Mouse (Mus musculus) spleen, postnatal 4 days (tissue): ENCODE measurements around the gene Mrto4.
A peak's percentile ranks its signal among the peaks of the same experiment; 100 is the strongest.
"Not testable (repeated sequence)": the region's sequence is repeated elsewhere in the genome, so short reads cannot be mapped to it uniquely, and the experiment has no call there.

Experiments used
- DNase-seq, 2 experiments: peaks; one replicate each; pipeline ENCODE4 v3.0.0; 2022; ENCODE audit warnings: low spot score in 2 of 2

Gene Mrto4

DNA sequence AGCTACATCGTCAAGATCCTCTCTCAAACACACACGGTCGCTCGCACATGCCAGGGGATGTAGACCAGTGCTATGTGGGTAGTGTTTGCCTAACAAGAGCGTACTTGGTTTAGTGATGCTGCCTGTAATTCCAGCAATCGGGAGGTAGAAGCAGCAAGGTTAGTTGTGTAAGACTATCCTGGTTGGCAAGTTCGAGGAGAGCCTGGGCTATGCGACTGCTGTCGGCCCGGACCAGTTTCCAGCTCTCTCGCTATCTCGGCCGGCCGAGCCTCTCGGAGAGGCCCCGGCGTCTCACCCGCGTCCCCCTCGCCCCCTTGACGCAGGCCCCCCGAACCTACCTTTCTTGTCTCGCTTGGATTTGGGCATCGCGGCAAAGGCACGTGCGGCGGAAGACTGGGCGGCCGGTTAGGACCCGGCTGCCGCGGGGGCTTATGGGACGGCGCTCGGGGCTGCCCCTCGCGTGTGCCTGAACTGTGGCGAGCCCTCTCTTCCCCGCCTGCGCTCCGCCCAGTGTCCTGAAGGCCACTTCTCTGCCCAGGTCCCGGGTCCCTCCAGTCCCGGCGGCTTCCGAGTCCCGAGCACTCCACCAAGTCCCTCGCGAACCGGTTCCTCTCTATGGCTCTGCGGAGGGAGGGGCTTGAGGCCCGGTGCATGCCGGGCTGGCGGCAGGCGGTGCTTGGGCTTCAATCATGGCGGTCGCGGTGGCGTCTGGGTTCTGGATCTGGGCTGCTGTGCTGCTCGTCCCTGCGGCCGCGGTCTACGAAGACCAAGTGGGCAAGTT, at the start of gene Mrto4, which contains the start of the genes Emc1 and Ubr4:
Gene Mrto4 (minus strand): TSS at position 646 of the 781 bp plus-strand sequence.
Gene Emc1 (plus strand): TSS at position 657 of the 781 bp plus-strand sequence.
Gene Ubr4 (plus strand): TSS at position 679 of the 781 bp plus-strand sequence.
- DNase-seq = peak; percentile 83 to 93

DNA sequence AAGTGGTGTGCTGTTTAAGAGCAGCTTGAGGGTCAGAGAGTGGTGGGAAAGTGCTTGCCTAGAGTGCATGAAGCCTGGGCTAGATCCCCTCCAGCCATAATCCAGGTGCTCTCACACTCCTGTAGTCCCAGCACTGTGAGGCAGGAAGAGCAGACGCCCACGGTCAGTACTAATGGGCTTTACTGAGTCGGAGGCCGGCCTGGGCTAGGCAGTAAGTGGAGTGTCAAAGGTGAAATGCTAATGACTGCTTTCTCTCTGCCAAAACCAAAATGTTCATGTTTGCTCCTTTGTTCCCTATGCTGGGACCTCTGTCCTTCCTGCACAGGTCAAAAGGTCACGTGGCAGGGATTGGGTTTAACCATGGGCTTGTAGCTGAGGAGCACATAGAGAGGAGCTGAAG, 48.1 kb upstream of the Mrto4 start:
- no peak for DNase-seq

DNA sequence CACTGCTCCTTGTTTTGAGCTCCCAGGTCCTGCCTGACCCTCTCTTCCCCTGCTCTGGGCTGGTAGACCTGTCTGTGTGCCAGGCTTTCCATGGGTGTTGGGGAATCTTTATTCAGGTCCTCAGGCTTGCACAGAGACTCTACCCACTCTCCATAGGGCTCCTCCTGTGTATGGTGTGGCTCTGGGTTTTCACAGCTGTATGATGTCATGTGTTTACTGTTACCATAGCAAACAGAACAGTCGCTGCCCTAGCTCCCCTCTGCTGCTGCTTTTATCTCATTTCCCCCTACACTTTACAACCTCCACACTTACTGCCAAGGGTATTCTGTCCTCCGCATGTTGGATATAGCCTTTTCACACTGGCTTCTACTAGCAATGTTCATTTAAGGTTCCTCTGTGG, 43.1 kb upstream of the Mrto4 start:
- DNase-seq = no peak

DNA sequence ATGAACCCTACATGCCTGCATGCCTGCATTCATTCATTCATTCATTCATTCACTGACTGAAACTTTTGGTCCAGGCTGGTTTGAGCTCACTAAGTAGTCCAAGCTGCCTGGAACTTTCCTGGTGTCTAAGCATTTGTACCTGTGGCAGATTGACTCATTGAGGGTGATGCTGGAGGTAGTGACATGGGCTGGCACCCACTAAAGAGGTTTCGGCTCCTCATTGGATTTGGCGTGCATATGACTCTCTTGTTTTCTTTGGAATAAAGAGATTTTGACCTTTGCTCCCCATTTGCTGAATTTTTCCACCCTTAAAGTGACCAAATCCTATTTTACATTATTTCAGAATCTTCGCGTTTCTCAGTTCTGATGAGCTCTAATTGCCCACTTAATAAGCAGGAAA, 37.2 kb upstream of the Mrto4 start:
- DNase-seq = no peak

DNA sequence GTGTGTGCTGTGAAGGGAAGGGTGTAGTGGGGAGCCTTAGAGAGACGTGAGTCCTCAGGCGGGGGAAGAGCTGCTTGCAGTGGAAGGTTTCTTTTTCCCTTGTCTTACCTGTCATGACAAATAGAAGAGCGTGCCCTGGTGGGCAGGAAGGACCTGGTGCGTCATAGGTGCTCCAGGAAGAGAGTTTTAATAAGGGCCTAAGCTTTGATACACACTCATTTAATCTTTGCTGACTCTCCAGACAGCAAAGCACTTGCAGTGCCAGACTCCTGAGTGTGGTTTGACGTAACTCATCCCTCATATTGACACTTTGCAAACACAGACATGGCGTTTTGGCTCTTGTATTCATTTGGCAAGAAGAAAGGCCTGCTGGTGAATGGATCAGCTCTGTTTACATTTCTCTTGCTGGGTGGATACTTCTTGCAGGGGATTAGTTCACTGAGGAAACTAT, 34.5 kb upstream of the Mrto4 start:
- DNase-seq = no peak

DNA sequence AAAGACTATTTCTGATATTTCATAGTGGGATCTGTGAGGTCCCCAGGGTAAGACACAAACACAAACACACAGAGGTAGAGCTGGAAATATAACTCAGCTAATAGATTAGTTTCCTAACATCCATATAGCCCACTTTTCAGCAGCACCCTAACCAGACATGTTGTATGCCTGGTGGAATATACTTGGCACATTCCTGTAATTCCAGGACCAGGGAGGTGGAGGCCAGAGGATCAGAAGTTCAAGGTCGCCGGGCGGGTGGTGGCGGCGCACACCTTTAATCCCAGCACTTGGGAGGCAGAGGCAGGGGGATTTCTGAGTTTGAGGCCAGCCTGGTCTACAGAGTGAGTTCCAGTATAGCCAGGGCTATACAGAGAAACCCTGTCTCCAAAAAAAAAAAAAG, 33.5 kb upstream of the Mrto4 start:
- DNase-seq = not testable (repeated sequence)

DNA sequence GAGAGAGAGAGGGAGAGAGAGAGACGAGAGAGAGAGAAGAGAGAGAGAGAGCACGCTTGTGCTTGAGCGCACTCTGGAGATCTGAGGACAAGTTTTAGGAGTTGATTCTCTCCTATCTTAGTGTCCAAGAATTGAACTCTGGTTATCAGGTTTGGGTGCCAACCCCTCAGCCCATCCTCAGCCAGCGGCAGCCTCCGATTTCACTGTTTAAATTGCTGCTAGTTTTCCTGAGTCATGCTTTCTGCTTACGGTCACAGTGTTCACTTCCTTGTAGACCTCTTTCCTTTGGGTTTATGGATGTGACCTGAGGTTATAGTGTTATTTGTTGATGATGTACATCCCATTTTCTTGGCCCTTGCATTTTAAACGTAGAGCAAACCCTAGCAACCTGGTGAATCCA, 29.9 kb upstream of the Mrto4 start:
- DNase-seq = no peak

DNA sequence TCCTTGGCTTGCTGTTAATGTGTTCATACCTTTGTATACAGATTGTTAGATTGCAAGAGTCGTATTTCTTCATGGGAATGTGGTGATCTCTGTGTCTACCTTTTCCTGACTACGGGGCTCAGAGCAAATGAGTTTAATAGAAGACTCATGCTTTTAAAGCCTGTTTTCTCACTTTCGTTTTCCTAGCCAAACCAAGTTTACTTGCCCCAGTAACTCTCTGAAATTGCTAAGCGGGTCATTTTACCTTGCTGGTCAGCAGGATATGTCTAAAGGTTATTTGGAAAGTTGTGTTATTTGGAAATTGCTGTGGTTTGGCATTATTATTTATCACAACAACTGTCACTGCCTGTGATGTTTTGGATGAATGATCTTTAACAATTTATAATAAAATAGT, 29.1 kb upstream of the Mrto4 start:
- no peak for DNase-seq

DNA sequence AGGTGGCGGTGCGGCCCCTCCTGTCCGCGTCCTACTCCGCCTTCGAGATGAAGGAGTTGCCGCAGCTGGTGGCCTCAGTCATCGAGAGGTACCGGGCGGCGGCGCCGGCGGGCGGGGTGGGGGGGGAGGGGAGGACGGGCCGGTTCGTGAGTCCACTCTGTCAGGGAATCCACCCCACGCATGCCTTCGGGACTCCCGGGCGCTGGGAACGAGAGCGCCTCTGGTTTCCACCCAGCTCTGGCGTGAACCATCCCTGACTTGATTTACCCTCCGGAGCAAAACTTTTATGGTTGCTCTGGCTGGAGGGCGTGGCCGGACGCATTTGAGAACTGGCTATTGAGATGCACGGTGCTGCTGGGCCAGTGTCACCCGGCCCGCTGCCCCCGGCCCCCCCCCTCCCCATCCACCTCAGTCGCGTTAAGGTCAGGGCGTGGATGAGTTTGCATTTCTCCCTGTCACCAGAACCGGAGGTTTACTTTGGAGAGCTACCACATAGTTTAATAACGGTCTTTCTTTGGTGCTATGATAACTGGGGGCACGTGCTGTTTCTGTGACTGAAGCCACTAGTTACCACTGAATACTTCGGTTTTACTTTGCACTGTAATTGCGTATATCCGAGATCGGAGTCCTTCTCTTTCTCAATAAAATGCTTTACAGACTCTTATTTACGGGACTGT, 28.5 kb upstream of the Mrto4 start:
- peak in 1 of 2 experiments; percentile 42 for DNase-seq

DNA sequence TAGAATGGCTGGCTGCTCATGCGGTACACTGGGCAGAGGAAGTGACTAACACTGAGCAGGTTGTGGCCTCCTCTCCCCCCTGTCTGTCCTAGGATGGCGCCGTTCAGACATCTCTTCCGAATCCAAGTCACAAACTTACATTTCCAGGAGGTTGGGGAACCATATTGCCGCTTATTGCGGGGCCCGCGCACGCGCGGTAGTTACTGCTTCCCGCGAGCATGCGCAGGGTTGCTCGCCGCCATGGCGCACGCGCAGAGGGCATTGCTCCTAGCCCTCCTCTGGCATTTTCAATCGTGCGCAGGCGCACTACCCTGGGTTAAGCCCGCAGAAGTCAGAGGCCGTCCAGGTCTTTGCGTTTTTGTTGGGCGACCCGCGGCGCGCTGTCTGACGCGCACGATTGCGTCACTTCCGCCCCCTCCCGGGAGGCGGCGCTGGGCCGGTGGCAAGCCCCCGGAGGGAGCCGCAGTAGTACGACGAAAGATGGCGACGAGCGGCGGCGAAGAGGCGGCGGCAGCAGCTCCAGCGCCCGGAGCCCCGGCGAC, 27.9 kb upstream of the Mrto4 start:
- peak; percentile 99 to 100 for DNase-seq

DNA sequence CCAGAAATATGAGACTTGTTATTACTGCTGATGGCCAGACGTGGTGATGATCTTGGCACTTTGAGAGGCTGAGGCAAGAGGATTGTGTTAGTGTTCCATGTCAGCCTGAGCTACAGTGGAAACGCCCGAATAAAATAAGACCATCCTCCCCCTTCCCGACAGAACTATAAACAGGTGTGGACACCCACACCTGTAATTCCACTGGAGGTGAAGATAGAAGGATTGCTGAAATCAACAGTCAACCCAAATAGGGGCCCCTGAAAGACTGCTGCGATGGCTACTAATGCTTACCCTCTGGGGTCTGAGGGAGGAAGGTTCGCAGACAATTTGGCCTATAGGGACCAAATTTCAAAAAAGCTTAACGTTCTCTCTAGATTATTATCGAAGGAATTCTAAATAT, 27.3 kb upstream of the Mrto4 start:
- DNase-seq = no peak

DNA sequence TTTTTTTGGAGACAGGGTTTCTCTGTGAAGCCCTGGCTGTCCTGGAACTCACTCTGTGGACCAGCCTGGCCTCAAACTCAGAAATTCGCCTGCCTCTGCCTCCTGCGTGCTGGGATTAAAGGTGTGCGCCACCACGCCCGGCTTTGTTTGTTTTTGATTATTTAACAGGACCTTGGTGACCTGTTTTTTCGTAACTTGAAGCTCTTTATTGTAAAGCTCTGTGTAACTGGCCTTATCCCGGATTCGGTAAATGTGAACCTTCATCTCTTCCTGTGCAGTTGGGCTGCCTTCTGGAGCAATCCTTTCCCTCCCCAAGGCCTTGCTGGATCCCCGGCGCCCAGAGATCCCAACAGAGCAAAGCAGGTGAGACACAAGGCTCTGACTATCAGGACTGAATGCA, 21.2 kb upstream of the Mrto4 start:
- no peak for DNase-seq

DNA sequence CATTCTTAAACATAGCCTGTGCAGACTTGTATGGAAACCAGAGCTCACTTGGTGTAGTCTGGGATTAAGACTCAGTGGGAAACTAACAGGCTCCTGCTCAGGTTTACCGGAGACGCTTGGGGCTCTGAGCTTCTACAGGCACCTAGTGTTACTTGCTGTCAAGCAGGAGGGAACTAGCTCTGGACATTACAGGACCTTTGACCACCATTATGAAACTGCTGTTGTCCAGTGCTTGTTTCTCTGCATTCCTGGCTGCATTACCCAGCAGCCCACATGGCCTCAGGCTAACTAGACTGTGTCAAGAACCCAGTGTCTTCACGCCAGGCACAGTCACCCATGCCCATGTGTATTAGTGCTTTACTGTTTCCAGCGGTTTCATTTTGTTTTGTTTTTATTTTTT, 20.8 kb upstream of the Mrto4 start:
- no peak for DNase-seq

DNA sequence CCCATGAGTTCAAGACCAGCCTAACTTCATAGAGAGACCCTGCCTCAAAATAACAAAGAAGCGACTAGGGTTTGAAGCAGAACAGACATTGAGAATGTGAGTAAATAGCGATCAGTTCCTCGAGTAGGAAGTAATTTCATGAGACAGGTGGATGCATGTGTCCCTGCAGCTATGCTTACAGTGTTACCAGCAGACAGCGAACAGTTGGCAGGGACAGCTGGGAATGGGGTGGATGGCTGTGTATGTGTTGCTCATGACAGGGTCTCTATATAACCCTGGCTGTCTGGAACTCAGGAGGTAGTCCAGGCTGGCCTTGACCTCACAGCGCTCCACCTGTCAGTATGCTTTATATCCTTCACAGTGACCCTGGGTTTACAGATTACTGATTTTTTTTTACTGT, 15.7 kb upstream of the Mrto4 start:
- no peak for DNase-seq

DNA sequence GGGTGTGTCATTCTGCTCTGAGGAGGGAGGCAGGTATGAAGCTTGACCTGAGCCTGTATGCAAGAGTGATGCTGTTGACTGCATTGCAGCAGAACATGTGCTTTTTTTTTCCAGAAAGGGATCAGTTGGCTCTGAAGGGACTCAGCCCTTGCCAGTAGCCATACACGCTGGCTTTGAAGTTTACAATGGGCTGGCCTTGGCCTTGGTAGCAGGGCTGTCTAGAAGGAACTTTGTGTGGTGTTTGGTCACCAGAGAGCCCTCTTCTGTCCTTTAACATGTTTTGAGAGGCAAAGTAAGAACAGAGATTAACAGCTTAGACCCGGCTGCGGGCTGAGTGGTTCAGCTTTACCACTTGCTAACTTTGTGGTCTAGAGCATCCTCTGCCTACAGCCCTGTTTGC, 15.0 kb upstream of the Mrto4 start:
- DNase-seq = no peak

DNA sequence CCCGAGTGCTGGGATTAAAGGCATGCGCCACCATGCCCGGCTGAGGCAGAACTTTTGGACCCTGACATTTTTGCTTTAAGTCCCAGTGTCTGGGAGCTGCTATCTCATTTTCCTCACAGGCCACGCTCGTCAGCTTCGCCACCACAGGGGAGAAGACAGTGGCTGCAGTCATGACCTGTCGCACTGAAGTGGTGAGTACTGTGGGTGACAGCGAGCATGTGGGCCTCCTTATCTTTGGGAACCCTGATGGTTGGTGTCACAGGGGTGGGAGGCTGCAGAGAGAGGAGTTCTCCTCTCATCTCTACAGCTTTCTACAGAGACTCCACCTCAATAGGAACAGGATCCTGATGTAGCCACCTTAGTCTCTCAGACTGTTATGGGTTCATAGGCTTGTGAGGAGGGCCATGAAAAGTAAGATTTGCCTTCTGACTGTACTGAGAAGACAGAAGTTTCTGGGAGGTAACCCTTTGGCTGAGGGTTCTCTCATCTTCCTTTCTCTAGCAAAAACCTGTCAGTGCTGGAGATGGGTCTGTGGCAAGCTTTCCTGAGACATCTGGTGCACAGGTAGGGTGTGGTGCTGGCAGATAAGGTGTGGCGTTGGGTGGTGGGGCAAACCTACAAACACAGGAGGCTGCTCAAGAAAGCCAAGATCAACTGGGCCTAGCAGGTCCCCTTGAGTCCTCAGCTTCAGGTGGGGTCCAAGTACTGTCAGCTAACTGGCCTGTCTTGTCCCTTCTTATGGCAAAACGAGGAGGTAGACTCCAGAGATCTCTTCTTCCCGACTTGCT, 8.6 kb upstream of the Mrto4 start:
- peak in 1 of 2 experiments; percentile 25 for DNase-seq

DNA sequence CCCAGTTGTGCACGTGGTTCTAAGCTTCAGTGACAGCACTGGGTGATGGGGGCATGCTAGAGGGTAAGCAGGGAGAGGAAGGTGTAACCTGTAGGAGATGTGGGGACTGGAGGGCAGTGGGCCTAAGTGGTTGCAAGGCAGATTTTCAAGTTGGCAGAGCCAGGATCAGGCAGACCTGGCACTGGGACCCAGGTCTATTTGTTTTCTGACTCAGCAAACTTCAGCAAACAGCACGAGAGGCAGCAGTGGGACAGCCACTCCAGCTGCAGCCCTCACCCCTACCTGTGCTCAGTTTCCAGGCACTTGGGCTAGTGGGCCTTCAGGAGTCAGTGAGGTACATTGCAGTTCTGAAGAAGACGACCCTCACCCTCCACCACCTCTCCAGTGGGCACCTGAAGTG, 4.8 kb upstream of the Mrto4 start:
- DNase-seq = no peak

DNA sequence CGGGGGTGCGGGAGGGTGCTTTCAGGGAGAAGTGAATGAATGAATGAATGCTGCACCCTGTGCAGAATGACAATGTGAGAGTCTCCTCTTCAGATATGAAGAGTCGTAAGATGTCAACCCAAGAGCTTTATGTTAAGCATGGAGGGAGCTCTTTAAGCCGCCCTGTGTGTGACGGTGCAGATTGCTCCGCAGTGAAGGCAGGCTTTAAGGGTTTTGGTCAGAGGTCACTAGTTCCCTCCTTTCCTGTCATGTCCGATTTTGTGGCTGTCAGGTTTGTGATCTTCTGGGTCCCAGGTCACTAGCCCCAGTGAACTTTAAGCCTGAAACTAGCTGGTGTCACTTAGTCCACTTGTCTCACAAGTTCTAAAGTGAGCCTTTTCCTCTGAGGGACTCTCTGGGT, 456 bp upstream of the Mrto4 start:
- no peak for DNase-seq

DNA sequence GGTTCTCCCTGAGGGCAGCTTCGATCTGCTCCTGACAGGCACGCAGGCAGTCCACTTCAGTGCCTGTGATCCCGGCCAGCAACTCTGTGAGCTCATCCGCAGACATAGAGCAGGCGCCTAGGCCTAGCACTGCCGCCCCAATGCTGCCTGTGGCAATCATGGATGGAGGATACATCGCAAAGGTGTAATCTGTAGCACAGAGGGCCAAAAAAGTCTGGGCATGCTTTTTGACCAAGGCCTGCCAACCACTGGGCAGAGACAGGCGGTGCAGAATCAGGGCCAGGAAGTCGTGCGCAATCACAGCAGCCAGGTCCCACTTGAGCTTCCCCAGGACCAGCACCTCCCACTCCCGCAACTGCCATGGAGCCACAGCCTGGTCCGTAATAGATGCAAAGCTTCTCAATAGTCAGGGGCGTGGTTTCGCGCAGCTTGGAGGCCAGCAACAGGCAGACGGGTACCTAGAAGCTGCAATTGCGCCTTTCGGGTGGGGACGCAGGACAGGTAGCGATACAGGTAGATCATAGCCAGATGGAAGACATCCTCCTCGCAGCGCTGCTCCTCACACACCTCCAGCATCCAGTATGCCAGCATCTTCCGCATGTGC, 6.9 kb downstream of the Mrto4 start:
- DNase-seq = no peak

DNA sequence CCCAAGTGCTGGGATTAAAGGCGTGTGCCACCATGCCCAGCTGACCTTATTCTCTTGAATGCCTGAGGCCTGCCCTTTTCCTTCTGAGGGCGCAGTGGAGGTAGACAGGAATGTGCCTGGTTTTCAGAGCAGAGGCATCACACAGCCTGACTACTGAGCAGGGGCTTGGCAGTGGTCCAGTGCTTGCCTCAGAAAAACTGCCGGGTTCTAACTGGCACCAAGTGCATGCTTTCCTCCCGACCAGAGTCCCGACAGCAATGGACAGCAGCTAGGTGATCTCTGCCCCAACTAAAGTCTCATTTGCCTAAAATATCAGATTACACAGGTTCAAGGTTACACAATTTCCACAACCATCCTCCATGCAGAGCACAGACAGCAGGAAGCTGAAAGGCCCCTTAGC, 8.7 kb downstream of the Mrto4 start:
- DNase-seq = no peak

DNA sequence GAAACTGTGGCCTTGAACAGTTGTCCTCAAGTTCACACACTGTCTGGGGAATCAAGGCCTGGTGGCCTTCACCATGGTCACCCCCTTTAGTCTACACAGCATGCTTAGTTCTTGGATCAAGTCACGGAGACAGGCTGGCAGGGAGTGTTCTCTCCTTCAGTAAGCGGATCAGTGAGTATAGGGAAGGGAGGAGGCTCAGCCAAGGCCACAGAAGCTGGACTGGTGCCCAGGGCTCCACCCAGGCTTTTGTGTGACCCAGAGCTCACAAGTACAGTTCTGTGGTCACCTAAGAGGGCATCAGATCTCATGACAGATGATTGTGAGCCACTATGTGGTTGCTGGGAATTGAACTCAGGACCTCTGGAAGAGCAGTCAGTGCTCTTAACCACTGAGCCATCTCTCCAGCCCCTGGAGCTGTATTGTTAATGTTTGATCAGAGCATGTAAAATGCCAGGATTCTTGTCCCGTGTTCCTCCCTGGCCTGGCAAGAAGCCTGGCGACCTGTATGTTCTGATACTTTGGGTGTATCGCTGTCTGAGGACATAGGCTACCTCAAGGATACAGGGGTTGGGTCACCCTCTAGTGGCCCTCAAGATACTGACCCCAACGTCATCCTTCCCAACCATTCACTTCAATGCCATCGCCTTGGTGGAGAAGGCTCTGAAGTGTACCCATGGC, 10.7 kb downstream of the Mrto4 start:
- DNase-seq = peak in 1 of 2 experiments; percentile 33
